Mouse (Mus musculus): ENCODE measurements around the gene Mical2. TPM values are rescaled to one million over a fixed set of nuclear protein-coding genes. Genes with fewer than 3 reads are reported as not detected.

The Mical2 gene
- total and polyA plus RNA-seq, 3 experiments, result 0.22 TPM; not detected in 2

GRCm38 (mm10) chr7:112369046-112369445, 143.4 kb downstream of the Mical2 start:
- no peaks in the 10 kb centered on the region for H3K36me3 ChIP-seq (replicated peaks)
- H3K4me1 ChIP-seq (ENCODE audit: insufficient read depth, low read depth, low read length), result no peaks in the 10 kb centered on the region
- ATAC-seq (ENCODE audit: extremely low read depth, insufficient number of reproducible peaks, low FRiP score, poor library complexity, severe bottlenecking) (no peak), DNase-seq (ENCODE audit: low spot score) (peak; percentile 30)
- no peak overlapping the region for H3K4me3 ChIP-seq (ENCODE audit: low read depth, low read length)
- H3K27me3 ChIP-seq (ENCODE audit: insufficient read depth, low read length), result no peaks in the 10 kb centered on the region
- peaks cover 14% of the 10 kb centered on the region for H3K9me3 ChIP-seq (replicated peaks)
- TF ChIP-seq CTCF (IDR thresholded peaks at IDR 0.05; ENCODE audit: low read depth, low read length) (peak; percentile 52), GATA1 (IDR thresholded peaks at IDR 0.05; ENCODE audit: borderline replicate concordance, low read length) (no peak), POLR2AphosphoS5 (IDR thresholded peaks at IDR 0.05; ENCODE audit: insufficient replicate concordance, low read depth, low read length) (no peak), GATA2 (IDR thresholded peaks at IDR 0.05; ENCODE audit: borderline replicate concordance, low read depth, low read length) (no peak)

- no peak for DNase-seq (ENCODE audit: low spot score)
- no peaks in the 10 kb centered on the region for H3K36me3 ChIP-seq (replicated peaks)
- H3K9me3 ChIP-seq (replicated peaks), result peaks cover 14% of the 10 kb centered on the region
- H3K4me3 ChIP-seq (ENCODE audit: low read depth, low read length), result no peak overlapping the region
- no peak for ATAC-seq (ENCODE audit: extremely low read depth, insufficient number of reproducible peaks, low FRiP score, poor library complexity, severe bottlenecking)
- H3K4me1 ChIP-seq (ENCODE audit: insufficient read depth, low read depth, low read length), result no peaks in the 10 kb centered on the region
- no peaks in the 10 kb centered on the region; the same call in 1 of the 2 replicates for H3K27me3 ChIP-seq (ENCODE audit: insufficient read depth, low read length)
- TF ChIP-seq GATA1 (IDR thresholded peaks at IDR 0.05; ENCODE audit: borderline replicate concordance, low read length) (no peak), TAL1 (conservative IDR thresholded peaks at IDR 0.05; ENCODE audit: low read depth, low read length) (no peak), CTCF (IDR thresholded peaks at IDR 0.05; ENCODE audit: low read depth, low read length) (no peak), POLR2AphosphoS5 (IDR thresholded peaks at IDR 0.05; ENCODE audit: insufficient replicate concordance, low read depth, low read length) (no peak), GATA2 (IDR thresholded peaks at IDR 0.05; ENCODE audit: borderline replicate concordance, low read depth, low read length) (no peak)
Observed at GRCm38 (mm10) chr7:112369977-112370376, 144.3 kb downstream of the Mical2 start.

- no peaks in the 10 kb centered on the region for H3K4me1 ChIP-seq (ENCODE audit: insufficient read depth, low read depth, low read length)
- H3K36me3 ChIP-seq (replicated peaks), result no peaks in the 10 kb centered on the region
- no peak overlapping the region for H3K4me3 ChIP-seq (ENCODE audit: low read depth, low read length)
- ATAC-seq (ENCODE audit: extremely low read depth, insufficient number of reproducible peaks, low FRiP score, poor library complexity, severe bottlenecking) (no peak), DNase-seq (ENCODE audit: low spot score) (no peak)
- no peak for TF ChIP-seq GATA1 (IDR thresholded peaks at IDR 0.05; ENCODE audit: borderline replicate concordance, low read length)
- TF ChIP-seq POLR2AphosphoS5 (IDR thresholded peaks at IDR 0.05; ENCODE audit: insufficient replicate concordance, low read depth, low read length), result no peak
- TF ChIP-seq CTCF (IDR thresholded peaks at IDR 0.05; ENCODE audit: low read depth, low read length), result no peak
- TF ChIP-seq GATA2 (IDR thresholded peaks at IDR 0.05; ENCODE audit: borderline replicate concordance, low read depth, low read length), result no peak
- no peak for TF ChIP-seq TAL1 (conservative IDR thresholded peaks at IDR 0.05; ENCODE audit: low read depth, low read length)
- no peaks in the 10 kb centered on the region; the same call in 1 of the 2 replicates for H3K27me3 ChIP-seq (ENCODE audit: insufficient read depth, low read length)
- H3K9me3 ChIP-seq (replicated peaks), result peaks cover 14% of the 10 kb centered on the region
Observed at GRCm38 (mm10) chr7:112371387-112371786, 145.7 kb downstream of the Mical2 start.

GRCm38 (mm10) chr7:112374035-112374434, 148.4 kb downstream of the Mical2 start:
- no peak for TF ChIP-seq GATA1 (IDR thresholded peaks at IDR 0.05; ENCODE audit: borderline replicate concordance, low read length)
- no peak for TF ChIP-seq GATA2 (IDR thresholded peaks at IDR 0.05; ENCODE audit: borderline replicate concordance, low read depth, low read length)
- TF ChIP-seq TAL1 (conservative IDR thresholded peaks at IDR 0.05; ENCODE audit: low read depth, low read length), result no peak
- TF ChIP-seq CTCF (IDR thresholded peaks at IDR 0.05; ENCODE audit: low read depth, low read length), result no peak
- no peak for TF ChIP-seq POLR2AphosphoS5 (IDR thresholded peaks at IDR 0.05; ENCODE audit: insufficient replicate concordance, low read depth, low read length)
- no peaks in the 10 kb centered on the region; the same call in 1 of the 2 replicates for H3K27me3 ChIP-seq (ENCODE audit: insufficient read depth, low read length)
- H3K4me1 ChIP-seq (ENCODE audit: insufficient read depth, low read depth, low read length), result no peaks in the 10 kb centered on the region
- no peak for DNase-seq (ENCODE audit: low spot score)
- H3K9me3 ChIP-seq (replicated peaks), result peaks cover 19% of the 10 kb centered on the region
- H3K36me3 ChIP-seq (replicated peaks), result no peaks in the 10 kb centered on the region
- ATAC-seq (ENCODE audit: extremely low read depth, insufficient number of reproducible peaks, low FRiP score, poor library complexity, severe bottlenecking), result no peak
- no peak overlapping the region for H3K4me3 ChIP-seq (ENCODE audit: low read depth, low read length)

GRCm38 (mm10) chr7:112375062-112375461, 149.4 kb downstream of the Mical2 start:
- Histone ChIP-seq H3K27me3 (ENCODE audit: insufficient read depth, low read length) (no peaks in the 10 kb centered on the region; the same call in 1 of the 2 replicates), H3K4me1 (ENCODE audit: insufficient read depth, low read depth, low read length) (no peaks in the 10 kb centered on the region), H3K9me3 (replicated peaks) (peaks cover 23% of the 10 kb centered on the region), H3K4me3 (ENCODE audit: low read depth, low read length) (no peak overlapping the region), H3K36me3 (replicated peaks) (no peaks in the 10 kb centered on the region)
- TF ChIP-seq GATA2 (IDR thresholded peaks at IDR 0.05; ENCODE audit: borderline replicate concordance, low read depth, low read length), result no peak
- no peak for TF ChIP-seq CTCF (IDR thresholded peaks at IDR 0.05; ENCODE audit: low read depth, low read length)
- TF ChIP-seq GATA1 (IDR thresholded peaks at IDR 0.05; ENCODE audit: borderline replicate concordance, low read length), result no peak
- no peak for TF ChIP-seq TAL1 (conservative IDR thresholded peaks at IDR 0.05; ENCODE audit: low read depth, low read length)
- no peak for TF ChIP-seq POLR2AphosphoS5 (IDR thresholded peaks at IDR 0.05; ENCODE audit: insufficient replicate concordance, low read depth, low read length)
- DNase-seq (ENCODE audit: low spot score) (no peak), ATAC-seq (ENCODE audit: extremely low read depth, insufficient number of reproducible peaks, low FRiP score, poor library complexity, severe bottlenecking) (no peak)

- ATAC-seq (ENCODE audit: extremely low read depth, insufficient number of reproducible peaks, low FRiP score, poor library complexity, severe bottlenecking) (no peak), DNase-seq (ENCODE audit: low spot score) (no peak)
- no peaks in the 10 kb centered on the region; the same call in 1 of the 2 replicates for H3K27me3 ChIP-seq (ENCODE audit: insufficient read depth, low read length)
- H3K36me3 ChIP-seq (replicated peaks), result no peaks in the 10 kb centered on the region
- peaks cover 20% of the 10 kb centered on the region for H3K9me3 ChIP-seq (replicated peaks)
- no peak overlapping the region for H3K4me3 ChIP-seq (ENCODE audit: low read depth, low read length)
- TF ChIP-seq GATA2 (IDR thresholded peaks at IDR 0.05; ENCODE audit: borderline replicate concordance, low read depth, low read length) (no peak), GATA1 (IDR thresholded peaks at IDR 0.05; ENCODE audit: borderline replicate concordance, low read length) (no peak), POLR2AphosphoS5 (IDR thresholded peaks at IDR 0.05; ENCODE audit: insufficient replicate concordance, low read depth, low read length) (no peak), TAL1 (conservative IDR thresholded peaks at IDR 0.05; ENCODE audit: low read depth, low read length) (no peak), CTCF (IDR thresholded peaks at IDR 0.05; ENCODE audit: low read depth, low read length) (no peak)
- H3K4me1 ChIP-seq (ENCODE audit: insufficient read depth, low read depth, low read length), result no peaks in the 10 kb centered on the region
Observed at GRCm38 (mm10) chr7:112375900-112376299, 150.2 kb downstream of the Mical2 start.

Data from G1E (cell line).